Mouse (Mus musculus): ENCODE measurements around the gene Crim1. TPM values are rescaled to one million over a fixed set of nuclear protein-coding genes. Genes with fewer than 3 reads are reported as not detected.

Gene Crim1
- polyA plus RNA-seq, 1 experiment from 2014 or later: 3.3 TPM

- Histone ChIP-seq H3K9me3 (replicated peaks) (no peaks in the 10 kb centered on the region), H3K9ac (no peak overlapping the region), H3K4me1 (replicated peaks) (peaks cover 21% of the 10 kb centered on the region), H3K36me3 (peaks cover 10% of the 10 kb centered on the region), H3K4me3 (no peak overlapping the region), H3K27me3 (replicated peaks) (no peaks in the 10 kb centered on the region), H3K27ac (ENCODE audit: poor library complexity, severe bottlenecking) (no peak overlapping the region), H3K4me2 (no peak overlapping the region)
- no peak for ATAC-seq (ENCODE audit: insufficient number of reproducible peaks, low FRiP score)
- WGBS: 80% methylated on average over 4 of the region's 4 CpGs
Measured at GRCm38 (mm10) chr17:78357753-78358152, 157.7 kb downstream of the Crim1 start.

DNA sequence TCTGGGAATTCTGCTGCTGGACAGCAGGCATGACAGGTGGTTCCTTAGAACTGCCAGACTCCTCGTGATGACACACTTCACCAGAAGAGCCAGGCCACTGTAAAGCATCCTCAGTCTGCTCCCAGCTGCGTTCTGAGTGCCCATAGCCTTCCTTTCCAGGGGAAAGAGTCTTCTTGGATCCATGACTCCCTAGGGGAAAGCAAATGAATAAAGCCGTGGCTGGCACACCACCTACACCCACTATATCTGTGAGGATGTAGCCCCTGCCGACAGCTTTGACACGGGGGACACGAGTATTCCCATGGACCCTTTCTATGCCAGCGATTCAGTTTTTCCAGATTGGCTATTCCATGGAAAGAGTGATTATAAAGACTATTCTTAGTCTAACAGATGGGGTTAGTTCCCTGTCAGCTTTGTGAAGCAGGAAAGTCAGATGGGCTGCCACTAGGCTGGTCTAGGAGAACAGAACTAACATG lies 158.2 kb downstream of the Crim1 start:
- Histone ChIP-seq H3K4me1 (replicated peaks) (peaks cover 19% of the 10 kb centered on the region), H3K4me2 (no peak overlapping the region), H3K9me3 (replicated peaks) (no peaks in the 10 kb centered on the region), H3K9ac (no peak overlapping the region), H3K27ac (ENCODE audit: poor library complexity, severe bottlenecking) (no peak overlapping the region), H3K36me3 (peaks cover 10% of the 10 kb centered on the region), H3K4me3 (no peak overlapping the region), H3K27me3 (replicated peaks) (no peaks in the 10 kb centered on the region)
- WGBS: 65% methylated on average over 7 of the region's 7 CpGs
- no peak for ATAC-seq (ENCODE audit: insufficient number of reproducible peaks, low FRiP score)

- ATAC-seq (ENCODE audit: insufficient number of reproducible peaks, low FRiP score): no peak
- H3K27me3 ChIP-seq (replicated peaks): no peaks in the 10 kb centered on the region
- no peaks in the 10 kb centered on the region; the same call in 1 of the 2 replicates for H3K36me3 ChIP-seq
- 76% methylated on average over 13 of the region's 13 CpGs for WGBS
- no peaks in the 10 kb centered on the region for H3K9me3 ChIP-seq (replicated peaks)
- H3K4me2 ChIP-seq: no peak overlapping the region
- H3K4me3 ChIP-seq: no peak overlapping the region
- H3K9ac ChIP-seq: no peak overlapping the region
- H3K27ac ChIP-seq (ENCODE audit: poor library complexity, severe bottlenecking): peak overlapping the region; percentile 33
- peaks cover 6% of the 10 kb centered on the region; the same call in 1 of the 2 replicates for H3K4me1 ChIP-seq (replicated peaks)
Measured at GRCm38 (mm10) chr17:78361939-78362728, 162.1 kb downstream of the Crim1 start.

DNA sequence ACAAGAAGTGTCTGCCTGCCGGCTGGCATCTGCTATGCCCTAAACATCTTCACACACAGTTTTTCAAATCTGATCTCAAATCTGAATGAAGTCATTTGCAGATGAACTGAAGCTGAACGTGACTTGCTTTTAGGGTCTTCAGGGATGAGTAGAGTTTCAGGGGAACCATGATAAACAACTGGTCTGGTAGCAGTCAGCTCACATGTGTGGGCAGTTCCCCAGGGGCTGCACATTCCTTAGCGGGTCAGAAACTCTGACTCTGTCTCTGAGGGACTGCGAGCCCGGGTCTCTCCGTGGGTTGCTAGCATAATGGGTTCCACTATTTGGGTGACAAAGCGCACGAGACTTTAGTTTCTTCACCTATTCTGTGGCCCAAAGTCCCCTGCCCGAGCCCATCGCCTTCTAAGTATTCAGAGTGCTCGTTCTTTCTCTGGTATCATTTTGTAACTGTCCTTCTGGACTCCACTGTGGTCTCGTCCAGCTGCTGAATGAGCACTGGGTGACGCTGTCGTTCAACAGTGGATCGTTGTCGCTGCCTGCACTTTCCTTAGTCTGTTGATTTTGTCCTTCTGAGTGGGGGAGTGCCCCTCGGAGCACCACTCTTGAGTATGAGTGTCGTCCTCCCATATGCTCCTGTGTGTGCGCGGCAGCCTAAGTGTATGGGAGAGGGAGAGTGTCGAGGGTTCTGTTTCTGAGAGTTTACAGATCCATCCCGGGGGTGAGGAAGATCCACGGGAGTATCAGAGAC lies 164.7 kb downstream of the Crim1 start:
- 80% methylated on average over 23 of the region's 23 CpGs for WGBS
- Histone ChIP-seq H3K4me1 (replicated peaks) (peaks cover 4% of the 10 kb centered on the region; the same call in 1 of the 2 replicates), H3K36me3 (peaks cover 18% of the 10 kb centered on the region), H3K9ac (no peak overlapping the region), H3K4me2 (no peak overlapping the region), H3K27me3 (replicated peaks) (no peaks in the 10 kb centered on the region), H3K4me3 (no peak overlapping the region), H3K27ac (ENCODE audit: poor library complexity, severe bottlenecking) (no peak overlapping the region), H3K9me3 (replicated peaks) (no peaks in the 10 kb centered on the region)
- no peak for ATAC-seq (ENCODE audit: insufficient number of reproducible peaks, low FRiP score)

DNA sequence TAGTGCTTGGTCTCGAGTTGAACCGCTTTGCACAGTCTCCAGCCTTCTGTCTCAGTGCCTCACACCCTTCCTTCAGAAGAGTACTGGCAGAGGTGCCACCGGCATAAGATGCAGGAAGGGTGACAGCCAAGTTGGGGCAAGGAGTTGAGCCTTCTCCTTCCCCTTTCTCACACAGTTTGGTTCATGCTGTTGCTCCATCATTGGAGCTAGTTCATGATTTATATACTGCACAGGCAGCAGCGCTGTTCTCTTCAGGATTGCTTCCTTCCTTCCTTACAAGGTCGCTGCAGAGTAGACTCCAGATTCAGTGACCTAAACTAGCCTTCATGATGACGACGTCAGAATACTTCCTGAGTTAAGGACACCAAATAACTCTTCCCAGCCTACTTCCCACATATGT lies 166.0 kb downstream of the Crim1 start:
- 82% methylated on average over 7 of the region's 7 CpGs for whole genome bisulfite sequencing
- no peak overlapping the region for H3K4me3 ChIP-seq
- no peaks in the 10 kb centered on the region for H3K27me3 ChIP-seq (replicated peaks)
- H3K36me3 ChIP-seq: peaks cover 18% of the 10 kb centered on the region
- H3K4me1 ChIP-seq (replicated peaks): no peaks in the 10 kb centered on the region
- ATAC-seq (ENCODE audit: insufficient number of reproducible peaks, low FRiP score): no peak
- H3K9me3 ChIP-seq (replicated peaks): no peaks in the 10 kb centered on the region
- H3K27ac ChIP-seq (ENCODE audit: poor library complexity, severe bottlenecking): no peak overlapping the region
- H3K9ac ChIP-seq: no peak overlapping the region
- H3K4me2 ChIP-seq: no peak overlapping the region

DNA sequence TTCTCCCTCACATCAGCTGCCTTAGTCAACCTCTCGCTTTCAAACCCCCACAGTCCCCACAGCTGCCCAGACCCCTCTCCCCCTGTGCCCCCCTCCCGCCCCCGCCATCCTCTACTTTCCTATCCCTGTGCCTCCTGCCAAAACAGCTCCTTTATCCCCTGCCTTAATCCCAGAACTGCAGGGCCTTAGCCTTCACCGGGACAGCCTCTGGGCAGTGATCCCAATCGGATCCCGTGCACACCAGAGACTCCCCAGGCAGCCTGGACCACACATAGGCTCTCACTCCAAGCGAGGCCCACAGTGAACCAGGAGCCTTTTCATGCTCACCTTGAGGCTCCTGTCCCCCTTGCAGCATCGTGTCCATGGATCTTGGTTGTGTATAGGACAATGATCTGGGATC lies 168.4 kb downstream of the Crim1 start:
- Histone ChIP-seq H3K4me1 (replicated peaks) (no peaks in the 10 kb centered on the region), H3K27me3 (replicated peaks) (no peaks in the 10 kb centered on the region), H3K4me2 (no peak overlapping the region), H3K36me3 (peaks cover 18% of the 10 kb centered on the region), H3K27ac (ENCODE audit: poor library complexity, severe bottlenecking) (no peak overlapping the region), H3K9ac (no peak overlapping the region), H3K4me3 (no peak overlapping the region), H3K9me3 (replicated peaks) (no peaks in the 10 kb centered on the region)
- no peak for ATAC-seq (ENCODE audit: insufficient number of reproducible peaks, low FRiP score)
- WGBS: 79% methylated on average over 8 of the region's 8 CpGs

DNA sequence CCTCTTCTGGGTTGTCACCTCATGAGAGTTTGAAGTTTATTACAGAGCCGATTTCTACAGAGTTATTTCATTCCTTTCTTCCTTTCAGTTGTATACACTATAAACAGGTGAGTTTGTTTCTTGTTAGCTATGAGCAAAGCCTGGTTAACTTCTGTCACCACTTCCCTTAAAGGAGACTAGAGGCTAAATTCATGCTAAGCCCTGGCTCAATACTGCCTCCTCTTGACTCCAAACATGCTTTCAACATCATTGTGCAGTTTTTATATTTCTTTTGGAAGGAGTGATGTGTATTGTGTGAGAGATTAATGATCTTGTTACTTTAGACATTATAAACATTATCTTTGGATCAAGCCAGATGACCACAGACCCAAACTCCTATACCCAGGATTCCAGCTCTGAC lies 170.4 kb downstream of the Crim1 start:
- no peak overlapping the region for H3K4me2 ChIP-seq
- no peak overlapping the region for H3K9ac ChIP-seq
- no peak overlapping the region for H3K27ac ChIP-seq (ENCODE audit: poor library complexity, severe bottlenecking)
- H3K36me3 ChIP-seq: peaks cover 24% of the 10 kb centered on the region
- no peaks in the 10 kb centered on the region for H3K4me1 ChIP-seq (replicated peaks)
- 56% methylated on average over 1 of the region's 1 CpGs for WGBS
- H3K4me3 ChIP-seq: no peak overlapping the region
- H3K27me3 ChIP-seq (replicated peaks): no peaks in the 10 kb centered on the region
- no peak for ATAC-seq (ENCODE audit: insufficient number of reproducible peaks, low FRiP score)
- H3K9me3 ChIP-seq (replicated peaks): no peaks in the 10 kb centered on the region

DNA sequence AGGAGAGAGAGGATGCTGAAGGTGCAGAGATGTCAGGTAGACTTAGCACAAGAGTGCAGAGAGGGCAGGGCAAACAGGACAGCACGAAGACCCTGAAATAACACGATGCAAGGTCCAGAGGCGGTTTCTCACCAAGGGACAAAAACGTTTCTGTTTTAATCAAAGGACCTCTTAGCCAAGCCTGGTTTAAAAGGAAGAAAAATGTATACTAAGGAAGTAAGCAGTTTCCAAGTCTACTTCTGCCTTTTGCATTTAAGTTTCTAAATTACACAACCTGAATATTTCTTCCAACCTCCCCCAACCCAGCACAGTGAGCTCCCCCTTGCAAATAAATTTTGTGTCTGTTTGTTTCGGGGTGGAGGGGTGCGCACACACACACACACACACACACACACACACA lies 173.1 kb downstream of the Crim1 start:
- Histone ChIP-seq H3K36me3 (peaks cover 30% of the 10 kb centered on the region), H3K4me2 (no peak overlapping the region), H3K4me1 (replicated peaks) (peaks cover 3% of the 10 kb centered on the region; the same call in 1 of the 2 replicates), H3K9ac (no peak overlapping the region), H3K27ac (ENCODE audit: poor library complexity, severe bottlenecking) (no peak overlapping the region), H3K9me3 (replicated peaks) (no peaks in the 10 kb centered on the region), H3K27me3 (replicated peaks) (no peaks in the 10 kb centered on the region), H3K4me3 (no peak overlapping the region)
- 92% methylated on average over 6 of the region's 6 CpGs for WGBS
- no peak for ATAC-seq (ENCODE audit: insufficient number of reproducible peaks, low FRiP score)

DNA sequence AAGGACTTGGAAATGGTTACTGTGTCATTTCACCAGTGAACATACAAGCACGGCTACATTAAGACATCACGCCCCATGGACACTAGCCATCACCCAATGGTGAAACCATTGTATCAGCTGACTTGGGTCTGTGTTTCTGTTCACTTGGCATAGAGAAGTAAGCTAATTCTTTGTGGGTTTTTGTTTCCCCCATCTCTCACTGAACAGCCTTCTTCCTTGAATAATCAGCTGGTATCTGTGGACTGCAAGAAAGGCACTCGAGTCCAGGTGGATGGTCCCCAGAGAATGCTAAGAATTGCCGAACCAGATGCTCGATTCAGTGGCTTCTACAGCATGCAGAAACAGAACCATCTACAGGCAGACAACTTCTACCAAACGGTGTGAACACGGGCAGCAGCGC lies 173.8 kb downstream of the Crim1 start:
- H3K4me2 ChIP-seq: no peak overlapping the region
- H3K9me3 ChIP-seq (replicated peaks): no peaks in the 10 kb centered on the region
- no peak overlapping the region for H3K9ac ChIP-seq
- no peak overlapping the region for H3K27ac ChIP-seq (ENCODE audit: poor library complexity, severe bottlenecking)
- no peak for ATAC-seq (ENCODE audit: insufficient number of reproducible peaks, low FRiP score)
- H3K4me1 ChIP-seq (replicated peaks): peaks cover 3% of the 10 kb centered on the region; the same call in 1 of the 2 replicates
- H3K36me3 ChIP-seq: peaks cover 29% of the 10 kb centered on the region
- WGBS: 91% methylated on average over 8 of the region's 8 CpGs
- H3K27me3 ChIP-seq (replicated peaks): no peaks in the 10 kb centered on the region
- H3K4me3 ChIP-seq: no peak overlapping the region

GRCm38 (mm10) chr17:78374756-78375155 lies 174.7 kb downstream of the Crim1 start:
- H3K4me2 ChIP-seq: no peak overlapping the region
- peaks cover 23% of the 10 kb centered on the region for H3K36me3 ChIP-seq
- no peak overlapping the region for H3K4me3 ChIP-seq
- H3K9ac ChIP-seq: no peak overlapping the region
- ATAC-seq (ENCODE audit: insufficient number of reproducible peaks, low FRiP score): no peak
- no peak overlapping the region for H3K27ac ChIP-seq (ENCODE audit: poor library complexity, severe bottlenecking)
- no peaks in the 10 kb centered on the region for H3K9me3 ChIP-seq (replicated peaks)
- 66% methylated on average over 10 of the region's 10 CpGs for WGBS
- peaks cover 3% of the 10 kb centered on the region; the same call in 1 of the 2 replicates for H3K4me1 ChIP-seq (replicated peaks)
- no peaks in the 10 kb centered on the region for H3K27me3 ChIP-seq (replicated peaks)

DNA sequence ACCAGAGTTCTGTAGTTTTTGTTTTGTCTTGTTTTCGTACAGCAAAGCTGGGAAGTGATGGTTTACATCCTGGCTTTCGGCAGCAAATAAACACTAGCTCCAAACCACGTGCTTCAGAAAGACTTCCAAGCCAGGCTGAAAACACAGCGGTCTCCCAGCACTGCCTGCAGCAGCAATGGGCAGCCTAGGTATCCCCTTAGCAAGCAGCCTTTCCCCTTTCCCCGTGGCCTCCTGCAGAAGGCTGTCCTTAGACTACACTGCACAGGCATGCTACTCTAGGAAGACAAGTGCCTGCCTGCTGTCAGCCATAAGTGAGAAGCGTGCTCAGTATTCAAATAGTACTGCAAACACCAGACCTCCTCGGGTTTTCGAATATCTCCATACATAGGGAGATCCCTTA lies 176.5 kb downstream of the Crim1 start:
- no peak for ATAC-seq (ENCODE audit: insufficient number of reproducible peaks, low FRiP score)

More for the DNA sequence above, 176.5 kb downstream of the Crim1 start:
- peaks cover 3% of the 10 kb centered on the region; the same call in 1 of the 2 replicates for H3K4me1 ChIP-seq (replicated peaks)
- no peak overlapping the region for H3K9ac ChIP-seq
- no peaks in the 10 kb centered on the region for H3K27me3 ChIP-seq (replicated peaks)
- no peak overlapping the region for H3K4me2 ChIP-seq
- WGBS: 53% methylated on average over 8 of the region's 8 CpGs
- no peak overlapping the region for H3K4me3 ChIP-seq
- H3K36me3 ChIP-seq: peaks cover 28% of the 10 kb centered on the region
- no peaks in the 10 kb centered on the region for H3K9me3 ChIP-seq (replicated peaks)
- no peak overlapping the region for H3K27ac ChIP-seq (ENCODE audit: poor library complexity, severe bottlenecking)

Data from heart, embryonic 12.5 days (tissue).